ENCODE assay signal across 15 mouse cellular contexts in genomic region chr17:8798531-8799295, GRCm38 (mm10).
DNase-seq lines count a peak whose midpoint lies in the region; ATAC-seq and TF ChIP-seq lines count a peak whose summit lies in the region.
"Had no signal": no experiment of that assay in that cellular context is flagged by ENCODE, and none has a peak within 500 bp of the region (broad histone marks: within the 10 kb centered on the region; RNA-seq: fewer than 3 reads in every experiment).

No protein-coding gene starts in this region.

- H3K27me3 ChIP-seq in heart, embryonic 15.5 days, result peaks cover 81% of the 10 kb centered on the region
- peaks cover 52% of the 10 kb centered on the region for H3K27me3 ChIP-seq in lung, embryonic 14.5 days (ENCODE audit: insufficient read depth, low read length)
- H3K27me3 ChIP-seq in limb, embryonic 13.5 days, result peaks cover 60% of the 10 kb centered on the region

- no peak for ATAC-seq in heart, embryonic 15.5 days (replicated peaks; ENCODE audit: insufficient number of reproducible peaks, insufficient read depth, low FRiP score, low read depth)
- ATAC-seq in lung, embryonic 14.5 days (ENCODE audit: insufficient read depth), result no peak
- no peak for ATAC-seq in limb, embryonic 13.5 days (ENCODE audit: low FRiP score, low read depth)
- ATAC-seq in megakaryocyte-erythroid progenitor cell, adult 5-6 weeks (replicated peaks; ENCODE audit: low FRiP score, low TSS enrichment, poor library complexity, severe bottlenecking), result no peak
- no peak for ATAC-seq in megakaryocyte progenitor cell, adult 5-6 weeks (replicated peaks; ENCODE audit: poor library complexity)

- H3K4me1 ChIP-seq in heart, embryonic 15.5 days (replicated peaks), result peaks cover 32% of the 10 kb centered on the region
- H3K4me1 ChIP-seq in lung, embryonic 14.5 days (ENCODE audit: insufficient read depth), result 0 out of 2 replicates have a peak, but pooled peaks cover 10% of the 10 kb centered on the region
- H3K4me1 ChIP-seq in limb, embryonic 13.5 days, result peaks cover 32% of the 10 kb centered on the region

- H3K36me3 ChIP-seq in heart, embryonic 15.5 days, result no peaks in the 10 kb centered on the region
- H3K36me3 ChIP-seq in lung, embryonic 14.5 days (ENCODE audit: insufficient read depth), result no peaks in the 10 kb centered on the region
- H3K36me3 ChIP-seq in limb, embryonic 13.5 days, result no peaks in the 10 kb centered on the region
- H3K36me3 ChIP-seq: G1E; hindbrain, embryonic 15.5 days; liver, embryonic 15.5 days had no signal

- H3K9me3 ChIP-seq in heart, embryonic 15.5 days (replicated peaks), result no peaks in the 10 kb centered on the region
- no peaks in the 10 kb centered on the region for H3K9me3 ChIP-seq in lung, embryonic 14.5 days (ENCODE audit: low read depth, low read length)
- no peaks in the 10 kb centered on the region for H3K9me3 ChIP-seq in limb, embryonic 13.5 days
- H3K9me3 ChIP-seq: hindbrain, embryonic 15.5 days; liver, embryonic 15.5 days had no signal

- intact Hi-C loops in heart, postnatal 14 days (cut with DNase I), result no loop called here

- no peak for TF ChIP-seq CTCF in lung, embryonic 14.5 days (IDR thresholded peaks at IDR 0.05; ENCODE audit: low read depth)

- peak overlapping the region; percentile 2; the same call in 1 of the 2 replicates for H3K4me3 ChIP-seq in heart, embryonic 15.5 days
- no peak overlapping the region for H3K4me3 ChIP-seq in lung, embryonic 14.5 days (ENCODE audit: low read depth, low read length)
- H3K4me3 ChIP-seq in limb, embryonic 13.5 days, result 0 out of 2 replicates have a peak overlapping the region, but pooled peaks have one; percentile 75
- H3K4me3 ChIP-seq: erythroblast, embryonic 14.5 days; hindbrain, embryonic 15.5 days; liver, embryonic 15.5 days had no signal

- no peak overlapping the region for H3K4me2 ChIP-seq in heart, embryonic 15.5 days
- no peak overlapping the region for H3K4me2 ChIP-seq in lung, embryonic 14.5 days
- no peak overlapping the region for H3K4me2 ChIP-seq in limb, embryonic 13.5 days (replicated peaks)
- H3K4me2 ChIP-seq: hindbrain, embryonic 15.5 days; liver, embryonic 15.5 days had no signal

- DNase-seq in heart, postnatal 14 days, result no peak
- DNase-seq in lung, embryonic 14.5 days, result peak; percentile 37
- no peak for DNase-seq in lung, postnatal 10 days
- peak; percentile 20 for DNase-seq in embryo, embryonic 10 days (ENCODE audit: low spot score)
- DNase-seq: adrenal gland, postnatal 25 days; layer of hippocampus, adult 9-11 months; lung, postnatal 4 days had no signal

- no peak overlapping the region for H3K9ac ChIP-seq in heart, embryonic 15.5 days
- H3K9ac ChIP-seq in lung, embryonic 14.5 days, result no peak overlapping the region
- H3K9ac ChIP-seq in limb, embryonic 13.5 days, result no peak overlapping the region
- H3K9ac ChIP-seq: hindbrain, embryonic 15.5 days; liver, embryonic 15.5 days had no signal

- 6% methylated on average over 12 of the region's 12 CpGs for WGBS in heart, embryonic 15.5 days
- 3% methylated on average over 12 of the region's 12 CpGs for WGBS in lung, embryonic 14.5 days
- WGBS in limb, embryonic 13.5 days, result 4% methylated on average over 12 of the region's 12 CpGs

- H3K27ac ChIP-seq in heart, embryonic 15.5 days, result no peak overlapping the region
- H3K27ac ChIP-seq in lung, embryonic 14.5 days (ENCODE audit: low read depth), result no peak overlapping the region
- no peak overlapping the region for H3K27ac ChIP-seq in limb, embryonic 13.5 days
- H3K27ac ChIP-seq: hindbrain, embryonic 15.5 days; liver, embryonic 15.5 days had no signal

Comparison
In these comparisons a context has a peak if more than half of its experiments do, and no peak if none do; other contexts are left out.
1. DNase-seq: peak in lung, embryonic 14.5 days (single experiment) and embryo, embryonic 10 days (single experiment); none in heart, postnatal 14 days (0 of 2) and lung, postnatal 10 days (single experiment).